Mouse (Mus musculus): ENCODE results near the gene Tgfbi. TPM values are rescaled to one million over a fixed set of nuclear protein-coding genes. Genes with fewer than 3 reads are reported as not detected.

The Tgfbi gene
- polyA plus RNA-seq (2015; fragmentation: Nextera tagmentation; extraction: Ambion mirVana), result 9.7 and 11.1 TPM in 2 replicates

- peaks cover 38% of the 10 kb centered on the region for H3K4me1 ChIP-seq (replicated peaks)
- H3K4me3 ChIP-seq (replicated peaks), result peak within 1 kb of the TSS; percentile 52
- H3K9me3 ChIP-seq (replicated peaks), result no peaks in the 10 kb centered on the region
- ATAC-seq (ENCODE audit: insufficient read depth), result 0 out of 2 replicates have a peak, but pooled peaks have one; percentile 43
- H3K27me3 ChIP-seq, result peaks cover 26% of the 10 kb centered on the region
- no peak within 1 kb of the TSS for H3K27ac ChIP-seq (replicated peaks)
- peak within 1 kb of the TSS; percentile 27; the same call in 1 of the 2 replicates for H3K9ac ChIP-seq
- peak within 1 kb of the TSS; percentile 69 for H3K4me2 ChIP-seq
- WGBS (ENCODE audit: insufficient replicate concordance), result 2% methylated on average over 35 of the region's 36 CpGs
- no peaks in the 10 kb centered on the region for H3K36me3 ChIP-seq (replicated peaks)
These were observed at the start of gene Tgfbi for GRCm38 (mm10) chr13:56609103-56609856. TSS of gene Tgfbi (plus strand) at chr13:56609523.

GRCm38 (mm10) chr13:56559841-56560370, 49.4 kb upstream of the Tgfbi start:
- H3K9ac ChIP-seq, result no peak overlapping the region
- H3K4me3 ChIP-seq (replicated peaks), result no peak overlapping the region
- peaks cover 12% of the 10 kb centered on the region for H3K4me1 ChIP-seq (replicated peaks)
- no peaks in the 10 kb centered on the region for H3K36me3 ChIP-seq (replicated peaks)
- H3K27ac ChIP-seq (replicated peaks), result no peak overlapping the region
- H3K27me3 ChIP-seq, result no peaks in the 10 kb centered on the region
- H3K9me3 ChIP-seq (replicated peaks), result no peaks in the 10 kb centered on the region
- WGBS (ENCODE audit: insufficient replicate concordance), result 49% methylated on average over 6 of the region's 6 CpGs
- no peak for ATAC-seq (ENCODE audit: insufficient read depth)
- no peak overlapping the region for H3K4me2 ChIP-seq

GRCm38 (mm10) chr13:56561129-56561528, 48.2 kb upstream of the Tgfbi start:
- H3K4me1 ChIP-seq (replicated peaks), result peaks cover 12% of the 10 kb centered on the region
- no peaks in the 10 kb centered on the region for H3K36me3 ChIP-seq (replicated peaks)
- 50% methylated on average over 8 of the region's 8 CpGs for WGBS (ENCODE audit: insufficient replicate concordance)
- no peak overlapping the region for H3K4me2 ChIP-seq
- no peaks in the 10 kb centered on the region for H3K27me3 ChIP-seq
- no peak overlapping the region for H3K27ac ChIP-seq (replicated peaks)
- H3K9ac ChIP-seq, result no peak overlapping the region
- no peak overlapping the region for H3K4me3 ChIP-seq (replicated peaks)
- ATAC-seq (ENCODE audit: insufficient read depth), result 0 out of 2 replicates have a peak, but pooled peaks have one; percentile 37
- H3K9me3 ChIP-seq (replicated peaks), result no peaks in the 10 kb centered on the region

- WGBS (ENCODE audit: insufficient replicate concordance), result 32% methylated on average over 6 of the region's 6 CpGs
These were observed 46.2 kb upstream of the Tgfbi start for GRCm38 (mm10) chr13:56563075-56563474.

GRCm38 (mm10) chr13:56566336-56566735, 43.0 kb upstream of the Tgfbi start:
- H3K9me3 ChIP-seq (replicated peaks), result no peaks in the 10 kb centered on the region
- H3K4me2 ChIP-seq, result no peak overlapping the region
- H3K9ac ChIP-seq, result no peak overlapping the region
- H3K4me3 ChIP-seq (replicated peaks), result no peak overlapping the region
- ATAC-seq (ENCODE audit: insufficient read depth), result no peak
- no peaks in the 10 kb centered on the region for H3K36me3 ChIP-seq (replicated peaks)
- 69% methylated on average over 10 of the region's 10 CpGs for WGBS (ENCODE audit: insufficient replicate concordance)
- no peaks in the 10 kb centered on the region for H3K27me3 ChIP-seq
- H3K4me1 ChIP-seq (replicated peaks), result no peaks in the 10 kb centered on the region
- no peak overlapping the region for H3K27ac ChIP-seq (replicated peaks)

More at GRCm38 (mm10) chr13:56563075-56563474, 46.2 kb upstream of the Tgfbi start:
- H3K4me2 ChIP-seq, result no peak overlapping the region
- no peaks in the 10 kb centered on the region for H3K27me3 ChIP-seq
- no peak overlapping the region for H3K27ac ChIP-seq (replicated peaks)
- no peak overlapping the region for H3K4me3 ChIP-seq (replicated peaks)
- no peak for ATAC-seq (ENCODE audit: insufficient read depth)
- H3K4me1 ChIP-seq (replicated peaks), result peaks cover 12% of the 10 kb centered on the region
- H3K9ac ChIP-seq, result no peak overlapping the region
- H3K36me3 ChIP-seq (replicated peaks), result no peaks in the 10 kb centered on the region
- H3K9me3 ChIP-seq (replicated peaks), result no peaks in the 10 kb centered on the region

- no peaks in the 10 kb centered on the region for H3K9me3 ChIP-seq (replicated peaks)
- no peak overlapping the region for H3K4me3 ChIP-seq (replicated peaks)
- ATAC-seq (ENCODE audit: insufficient read depth), result no peak
- H3K9ac ChIP-seq, result no peak overlapping the region
- H3K27ac ChIP-seq (replicated peaks), result no peak overlapping the region
- H3K4me2 ChIP-seq, result no peak overlapping the region
- no peaks in the 10 kb centered on the region for H3K27me3 ChIP-seq
- H3K4me1 ChIP-seq (replicated peaks), result no peaks in the 10 kb centered on the region
- 72% methylated on average over 8 of the region's 8 CpGs for WGBS (ENCODE audit: insufficient replicate concordance)
- no peaks in the 10 kb centered on the region for H3K36me3 ChIP-seq (replicated peaks)
These were observed 37.7 kb upstream of the Tgfbi start for GRCm38 (mm10) chr13:56571645-56572044.

- 46% methylated on average over 4 of the region's 4 CpGs for WGBS (ENCODE audit: insufficient replicate concordance)
- no peak for ATAC-seq (ENCODE audit: insufficient read depth)
- H3K27ac ChIP-seq (replicated peaks), result no peak overlapping the region
- no peaks in the 10 kb centered on the region for H3K4me1 ChIP-seq (replicated peaks)
- H3K4me3 ChIP-seq (replicated peaks), result no peak overlapping the region
- H3K4me2 ChIP-seq, result no peak overlapping the region
- H3K9ac ChIP-seq, result no peak overlapping the region
- H3K9me3 ChIP-seq (replicated peaks), result no peaks in the 10 kb centered on the region
- no peaks in the 10 kb centered on the region for H3K36me3 ChIP-seq (replicated peaks)
- H3K27me3 ChIP-seq, result no peaks in the 10 kb centered on the region
These were observed 34.2 kb upstream of the Tgfbi start for GRCm38 (mm10) chr13:56575074-56575473.

GRCm38 (mm10) chr13:56575701-56576321, 33.5 kb upstream of the Tgfbi start:
- H3K4me3 ChIP-seq (replicated peaks), result no peak overlapping the region
- H3K27me3 ChIP-seq, result no peaks in the 10 kb centered on the region
- no peak overlapping the region for H3K4me2 ChIP-seq
- 46% methylated on average over 12 of the region's 12 CpGs for WGBS (ENCODE audit: insufficient replicate concordance)
- H3K9ac ChIP-seq, result no peak overlapping the region
- no peak for ATAC-seq (ENCODE audit: insufficient read depth)
- H3K4me1 ChIP-seq (replicated peaks), result no peaks in the 10 kb centered on the region
- H3K9me3 ChIP-seq (replicated peaks), result no peaks in the 10 kb centered on the region
- H3K36me3 ChIP-seq (replicated peaks), result no peaks in the 10 kb centered on the region
- H3K27ac ChIP-seq (replicated peaks), result no peak overlapping the region

- H3K27ac ChIP-seq (replicated peaks), result no peak overlapping the region
- H3K27me3 ChIP-seq, result no peaks in the 10 kb centered on the region
- H3K4me3 ChIP-seq (replicated peaks), result no peak overlapping the region
- no peaks in the 10 kb centered on the region for H3K9me3 ChIP-seq (replicated peaks)
- H3K36me3 ChIP-seq (replicated peaks), result no peaks in the 10 kb centered on the region
- ATAC-seq (ENCODE audit: insufficient read depth), result no peak
- peaks cover 4% of the 10 kb centered on the region; the same call in 1 of the 2 replicates for H3K4me1 ChIP-seq (replicated peaks)
- no peak overlapping the region for H3K9ac ChIP-seq
- 67% methylated on average over 5 of the region's 5 CpGs for WGBS (ENCODE audit: insufficient replicate concordance)
- H3K4me2 ChIP-seq, result no peak overlapping the region
These were observed 31.2 kb upstream of the Tgfbi start for GRCm38 (mm10) chr13:56578097-56578496.

GRCm38 (mm10) chr13:56580450-56580849, 28.9 kb upstream of the Tgfbi start:
- no peaks in the 10 kb centered on the region for H3K9me3 ChIP-seq (replicated peaks)
- H3K27ac ChIP-seq (replicated peaks), result no peak overlapping the region
- no peak for ATAC-seq (ENCODE audit: insufficient read depth)
- H3K36me3 ChIP-seq (replicated peaks), result no peaks in the 10 kb centered on the region
- no peak overlapping the region for H3K9ac ChIP-seq
- no peak overlapping the region for H3K4me3 ChIP-seq (replicated peaks)
- no peak overlapping the region for H3K4me2 ChIP-seq
- WGBS (ENCODE audit: insufficient replicate concordance), result 56% methylated on average over 5 of the region's 5 CpGs
- H3K4me1 ChIP-seq (replicated peaks), result peaks cover 4% of the 10 kb centered on the region; the same call in 1 of the 2 replicates
- no peaks in the 10 kb centered on the region for H3K27me3 ChIP-seq

- WGBS (ENCODE audit: insufficient replicate concordance), result 46% methylated on average over 3 of the region's 3 CpGs
- no peak overlapping the region for H3K4me3 ChIP-seq (replicated peaks)
- H3K9ac ChIP-seq, result no peak overlapping the region
- H3K9me3 ChIP-seq (replicated peaks), result no peaks in the 10 kb centered on the region
- H3K4me2 ChIP-seq, result no peak overlapping the region
- no peak for ATAC-seq (ENCODE audit: insufficient read depth)
- no peak overlapping the region for H3K27ac ChIP-seq (replicated peaks)
- H3K27me3 ChIP-seq, result no peaks in the 10 kb centered on the region
- no peaks in the 10 kb centered on the region for H3K36me3 ChIP-seq (replicated peaks)
- peaks cover 4% of the 10 kb centered on the region; the same call in 1 of the 2 replicates for H3K4me1 ChIP-seq (replicated peaks)
These were observed 27.8 kb upstream of the Tgfbi start for GRCm38 (mm10) chr13:56581512-56581911.

Measured in liver, embryonic 15.5 days (tissue).